Mouse (Mus musculus): ENCODE data around the gene Med13. TPM values are rescaled to one million over a fixed set of nuclear protein-coding genes. Genes with fewer than 3 reads are reported as not detected.
"Not testable (repeated sequence)": the region's sequence is repeated elsewhere in the genome, so short reads cannot be mapped to it uniquely, and the experiment has no call there.

Gene Med13
- total and polyA plus RNA-seq, 3 experiments, result 1.9 to 124 (median 74.2) TPM

DNA sequence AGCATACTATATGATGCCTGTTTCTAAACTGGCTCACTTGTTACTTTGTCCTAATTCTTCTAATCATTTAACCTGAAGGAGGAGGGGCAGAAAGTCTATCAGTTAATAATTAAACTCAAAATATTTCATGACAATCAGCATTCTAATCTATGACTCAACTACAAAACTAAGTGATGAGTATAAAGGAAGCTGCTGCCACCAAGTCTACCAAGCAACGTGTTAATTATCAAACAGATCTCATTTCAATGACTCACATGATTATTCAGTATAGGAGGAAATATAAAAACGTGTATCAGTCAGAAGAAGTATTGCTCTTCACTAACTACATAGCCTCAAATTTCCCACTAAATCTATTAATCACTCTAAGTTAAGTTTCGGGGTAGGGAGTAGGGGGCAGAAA is 10.9 kb downstream of the Med13 start:
- Histone ChIP-seq H3K4me1 (ENCODE audit: insufficient read depth, low read depth, low read length) (peaks cover 2% of the 10 kb centered on the region; the same call in 1 of the 2 replicates), H3K9me3 (replicated peaks) (no peaks in the 10 kb centered on the region), H3K27me3 (ENCODE audit: insufficient read depth, low read length) (no peaks in the 10 kb centered on the region), H3K4me3 (ENCODE audit: low read depth, low read length) (no peak overlapping the region), H3K36me3 (replicated peaks) (peaks cover 38% of the 10 kb centered on the region)
- TF ChIP-seq GATA1 (IDR thresholded peaks at IDR 0.05; ENCODE audit: borderline replicate concordance, low read length) (no peak), CTCF (IDR thresholded peaks at IDR 0.05; ENCODE audit: low read depth, low read length) (no peak), POLR2AphosphoS5 (IDR thresholded peaks at IDR 0.05; ENCODE audit: insufficient replicate concordance, low read depth, low read length) (no peak), GATA2 (IDR thresholded peaks at IDR 0.05; ENCODE audit: borderline replicate concordance, low read depth, low read length) (no peak), TAL1 (conservative IDR thresholded peaks at IDR 0.05; ENCODE audit: low read depth, low read length) (no peak)
- DNase-seq (ENCODE audit: low spot score), result no peak
- ATAC-seq (ENCODE audit: extremely low read depth, insufficient number of reproducible peaks, low FRiP score, poor library complexity, severe bottlenecking), result no peak

DNA sequence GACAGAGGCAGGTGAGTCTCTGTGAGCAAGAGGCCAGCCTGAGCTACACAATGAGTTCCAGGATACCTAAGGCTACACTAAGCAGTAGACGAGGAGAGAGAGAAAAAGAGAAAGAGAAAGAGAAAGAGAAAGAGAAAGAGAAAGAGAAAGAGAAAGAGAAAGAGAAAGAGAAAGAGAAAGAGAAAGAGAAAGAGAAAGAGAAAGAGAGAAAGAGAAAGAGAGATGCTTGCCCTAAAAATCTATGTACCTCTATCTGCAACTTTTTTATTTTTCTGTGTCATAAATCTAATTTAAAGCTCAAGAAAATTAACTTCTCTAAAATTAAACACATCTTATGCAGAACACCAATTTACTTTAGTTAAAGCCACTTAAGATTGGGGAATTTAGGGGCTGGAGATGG is 12.5 kb downstream of the Med13 start:
- DNase-seq (ENCODE audit: low spot score); ATAC-seq (ENCODE audit: extremely low read depth, insufficient number of reproducible peaks, low FRiP score, poor library complexity, severe bottlenecking); H3K27me3 ChIP-seq (ENCODE audit: insufficient read depth, low read length); H3K9me3 ChIP-seq (replicated peaks); H3K4me3 ChIP-seq (ENCODE audit: low read depth, low read length); H3K4me1 ChIP-seq (ENCODE audit: insufficient read depth, low read depth, low read length): not testable (repeated sequence)
- peaks cover 47% of the 10 kb centered on the region for H3K36me3 ChIP-seq (replicated peaks)

DNA sequence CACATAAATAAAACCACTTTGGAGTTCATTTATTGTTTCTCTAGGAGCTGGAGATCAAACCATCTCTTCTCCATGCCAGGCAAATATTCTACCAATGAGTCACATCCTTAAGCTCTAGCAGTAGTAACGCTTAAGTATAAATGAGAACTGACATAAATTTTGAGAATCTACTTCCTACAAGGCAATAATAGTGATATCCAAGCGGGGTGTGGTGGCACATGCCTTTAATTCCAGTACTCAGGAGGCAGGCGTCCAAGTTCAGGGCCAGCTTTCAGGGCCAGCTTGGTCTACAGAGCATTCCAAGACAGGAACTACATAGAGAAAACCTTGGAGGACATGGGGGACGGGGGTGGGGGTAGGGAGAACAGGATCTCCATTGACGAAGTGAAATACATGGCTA is 33.2 kb downstream of the Med13 start:
- H3K4me1 ChIP-seq (ENCODE audit: insufficient read depth, low read depth, low read length), result no peaks in the 10 kb centered on the region; the same call in 1 of the 2 replicates
- TF ChIP-seq TAL1 (conservative IDR thresholded peaks at IDR 0.05; ENCODE audit: low read depth, low read length) (no peak), POLR2AphosphoS5 (IDR thresholded peaks at IDR 0.05; ENCODE audit: insufficient replicate concordance, low read depth, low read length) (no peak), GATA1 (IDR thresholded peaks at IDR 0.05; ENCODE audit: borderline replicate concordance, low read length) (no peak), CTCF (IDR thresholded peaks at IDR 0.05; ENCODE audit: low read depth, low read length) (no peak), GATA2 (IDR thresholded peaks at IDR 0.05; ENCODE audit: borderline replicate concordance, low read depth, low read length) (no peak)
- H3K27me3 ChIP-seq (ENCODE audit: insufficient read depth, low read length), result no peaks in the 10 kb centered on the region
- ATAC-seq (ENCODE audit: extremely low read depth, insufficient number of reproducible peaks, low FRiP score, poor library complexity, severe bottlenecking) (no peak), DNase-seq (ENCODE audit: low spot score) (no peak)
- no peaks in the 10 kb centered on the region for H3K9me3 ChIP-seq (replicated peaks)
- no peak overlapping the region for H3K4me3 ChIP-seq (ENCODE audit: low read depth, low read length)
- peaks cover 55% of the 10 kb centered on the region for H3K36me3 ChIP-seq (replicated peaks)

DNA sequence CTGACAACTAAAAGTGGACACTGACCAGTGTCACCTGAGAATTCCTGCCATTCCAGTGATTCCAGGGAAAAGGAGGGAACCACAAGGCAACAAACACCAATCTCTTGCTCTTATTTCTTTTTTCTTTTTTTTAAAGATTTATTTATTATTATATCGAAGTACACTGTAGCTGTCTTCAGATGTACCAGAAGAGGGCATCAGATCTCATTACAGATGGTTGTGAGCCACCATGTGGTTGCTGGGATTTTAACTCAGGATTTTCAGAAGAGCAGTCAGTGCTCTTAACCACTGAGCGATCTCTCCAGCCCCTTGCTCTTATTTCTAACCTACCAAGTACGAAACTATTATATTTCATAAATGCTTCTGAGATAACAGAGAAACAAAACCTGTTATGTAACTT is 42.4 kb downstream of the Med13 start:
- H3K4me1 ChIP-seq (ENCODE audit: insufficient read depth, low read depth, low read length); DNase-seq (ENCODE audit: low spot score); H3K9me3 ChIP-seq (replicated peaks); ATAC-seq (ENCODE audit: extremely low read depth, insufficient number of reproducible peaks, low FRiP score, poor library complexity, severe bottlenecking); H3K27me3 ChIP-seq (ENCODE audit: insufficient read depth, low read length); H3K4me3 ChIP-seq (ENCODE audit: low read depth, low read length): not testable (repeated sequence)
- H3K36me3 ChIP-seq (replicated peaks), result peaks cover 59% of the 10 kb centered on the region

DNA sequence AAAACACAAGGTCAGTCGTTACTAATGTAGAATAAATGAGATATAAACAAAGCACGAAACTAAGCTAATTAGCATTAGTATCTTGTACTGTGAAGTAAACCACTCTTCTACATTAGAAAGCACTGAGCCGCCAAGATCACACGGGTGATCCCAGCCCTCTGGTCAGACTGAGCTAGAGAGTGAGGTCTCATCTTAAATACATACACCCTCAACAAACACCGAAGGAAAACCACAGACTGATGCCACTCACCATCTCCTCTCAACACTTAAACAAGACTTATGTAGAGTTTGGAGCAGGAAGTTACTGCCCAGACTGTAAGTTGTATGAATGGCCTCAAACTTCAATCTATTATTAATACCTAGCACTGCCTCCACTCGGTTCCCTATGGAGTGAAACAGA is 47.1 kb downstream of the Med13 start:
- Histone ChIP-seq H3K27me3 (ENCODE audit: insufficient read depth, low read length) (no peaks in the 10 kb centered on the region), H3K36me3 (replicated peaks) (peaks cover 58% of the 10 kb centered on the region), H3K4me1 (ENCODE audit: insufficient read depth, low read depth, low read length) (peaks cover 9% of the 10 kb centered on the region; the same call in 1 of the 2 replicates), H3K9me3 (replicated peaks) (no peaks in the 10 kb centered on the region), H3K4me3 (ENCODE audit: low read depth, low read length) (no peak overlapping the region)
- no peak for ATAC-seq (ENCODE audit: extremely low read depth, insufficient number of reproducible peaks, low FRiP score, poor library complexity, severe bottlenecking)
- no peak for TF ChIP-seq TAL1 (conservative IDR thresholded peaks at IDR 0.05; ENCODE audit: low read depth, low read length)
- TF ChIP-seq GATA2 (IDR thresholded peaks at IDR 0.05; ENCODE audit: borderline replicate concordance, low read depth, low read length), result no peak
- no peak for TF ChIP-seq CTCF (IDR thresholded peaks at IDR 0.05; ENCODE audit: low read depth, low read length)
- no peak for TF ChIP-seq GATA1 (IDR thresholded peaks at IDR 0.05; ENCODE audit: borderline replicate concordance, low read length)
- no peak for TF ChIP-seq POLR2AphosphoS5 (IDR thresholded peaks at IDR 0.05; ENCODE audit: insufficient replicate concordance, low read depth, low read length)
- no peak for DNase-seq (ENCODE audit: low spot score)

DNA sequence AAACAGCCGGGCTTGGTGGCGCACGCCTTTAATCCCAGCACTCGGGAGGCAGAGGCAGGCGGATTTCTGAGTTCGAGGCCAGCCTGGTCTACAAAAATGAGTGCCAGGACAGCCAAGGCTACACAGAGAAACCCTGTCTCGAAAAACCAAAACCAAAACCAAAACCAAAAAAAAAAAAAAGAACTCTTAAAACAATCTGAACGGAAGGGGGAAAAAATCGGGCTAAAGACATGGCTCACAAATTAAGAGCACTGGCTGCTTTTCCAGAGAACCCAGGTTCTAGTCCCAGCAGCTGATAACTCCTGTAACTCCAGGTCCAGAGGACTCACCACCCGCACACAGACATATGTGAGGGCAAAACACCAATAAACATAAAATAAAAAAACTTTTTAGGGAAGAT is 65.2 kb downstream of the Med13 start:
- not testable (repeated sequence) for H3K4me3 ChIP-seq (ENCODE audit: low read depth, low read length); H3K9me3 ChIP-seq (replicated peaks); H3K4me1 ChIP-seq (ENCODE audit: insufficient read depth, low read depth, low read length); H3K27me3 ChIP-seq (ENCODE audit: insufficient read depth, low read length); ATAC-seq (ENCODE audit: extremely low read depth, insufficient number of reproducible peaks, low FRiP score, poor library complexity, severe bottlenecking); DNase-seq (ENCODE audit: low spot score)
- H3K36me3 ChIP-seq (replicated peaks), result peaks cover 59% of the 10 kb centered on the region

DNA sequence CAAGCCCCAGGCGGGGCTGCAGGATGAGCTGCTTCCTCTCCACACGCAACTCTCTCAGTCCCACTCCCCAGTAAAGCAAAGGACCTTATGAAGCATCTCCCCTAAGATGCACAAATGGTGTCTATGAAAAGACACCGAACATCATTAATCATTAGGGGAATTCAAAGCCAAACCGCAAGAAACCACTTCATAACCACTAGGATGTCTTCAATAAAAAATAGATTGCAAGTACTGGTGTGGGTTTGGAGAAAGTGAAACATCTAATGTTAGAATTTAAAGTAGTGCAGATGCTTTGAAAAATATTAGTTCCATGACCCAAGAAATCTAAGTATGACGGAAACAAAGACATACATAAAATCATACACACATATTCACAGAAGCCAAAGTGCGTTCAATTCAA is 65.7 kb downstream of the Med13 start:
- DNase-seq (ENCODE audit: low spot score) (no peak), ATAC-seq (ENCODE audit: extremely low read depth, insufficient number of reproducible peaks, low FRiP score, poor library complexity, severe bottlenecking) (no peak)
- Histone ChIP-seq H3K36me3 (replicated peaks) (peaks cover 57% of the 10 kb centered on the region), H3K4me1 (ENCODE audit: insufficient read depth, low read depth, low read length) (peaks cover 2% of the 10 kb centered on the region; the same call in 1 of the 2 replicates), H3K9me3 (replicated peaks) (no peaks in the 10 kb centered on the region), H3K4me3 (ENCODE audit: low read depth, low read length) (no peak overlapping the region), H3K27me3 (ENCODE audit: insufficient read depth, low read length) (no peaks in the 10 kb centered on the region)
- TF ChIP-seq TAL1 (conservative IDR thresholded peaks at IDR 0.05; ENCODE audit: low read depth, low read length) (no peak), POLR2AphosphoS5 (IDR thresholded peaks at IDR 0.05; ENCODE audit: insufficient replicate concordance, low read depth, low read length) (no peak), GATA1 (IDR thresholded peaks at IDR 0.05; ENCODE audit: borderline replicate concordance, low read length) (no peak), CTCF (IDR thresholded peaks at IDR 0.05; ENCODE audit: low read depth, low read length) (no peak), GATA2 (IDR thresholded peaks at IDR 0.05; ENCODE audit: borderline replicate concordance, low read depth, low read length) (no peak)

Measured in G1E (cell line).